Mouse (Mus musculus) neural tube, embryonic 14.5 days (tissue): Measurements from ENCODE around the gene Ccdc125. TPM values are rescaled to one million over a fixed set of nuclear protein-coding genes. Genes with fewer than 3 reads are reported as not detected.
"Not testable (repeated sequence)": the region's sequence is repeated elsewhere in the genome, so short reads cannot be mapped to it uniquely, and the experiment has no call there.

ENCODE experiments used
- ATAC-seq: fragments of 200-750 bp; cut with Nextera tagmentation; 2 replicates; pipeline ENCODE4 v1.8.0; 2017; ENCODE audit warnings: low read depth, mild to moderate bottlenecking, moderate TSS enrichment, moderate library complexity
- H3K27ac ChIP-seq: fragments of 300-500 bp; sonication (generic); 2 replicates; pipeline ENCODE4 v1.5.1; 2014; ENCODE audit warnings: low read depth, mild to moderate bottlenecking, control low read depth, low read length, moderate library complexity, mixed read lengths
- H3K27me3 ChIP-seq: fragments of 300-500 bp; sonication (generic); 2 replicates; pipeline ENCODE4 v1.6.1; 2014; ENCODE audit warnings: low read length; ENCODE audit not compliant: control insufficient read depth, insufficient read depth
- H3K36me3 ChIP-seq: fragments of 300-500 bp; sonication (generic); 2 replicates; pipeline ENCODE4 v1.6.1; 2014; ENCODE audit warnings: low read length, mixed read lengths; ENCODE audit not compliant: control insufficient read depth, insufficient read depth
- H3K4me1 ChIP-seq: fragments of 300-500 bp; sonication (generic); 2 replicates; pipeline ENCODE4 v1.6.1; 2014; ENCODE audit warnings: low read length; ENCODE audit not compliant: control insufficient read depth, insufficient read depth
- H3K4me2 ChIP-seq: fragments of 300-500 bp; sonication (generic); 2 replicates; pipeline ENCODE4 v1.6.1; 2014; ENCODE audit warnings: mild to moderate bottlenecking, low read depth, low read length, control low read depth
- H3K4me3 ChIP-seq: fragments of 300-500 bp; sonication (generic); 2 replicates; pipeline ENCODE4 v1.5.1; 2014; ENCODE audit warnings: low read depth, low read length, control low read depth, mixed read lengths
- H3K9ac ChIP-seq: fragments of 300-500 bp; sonication (generic); replicated peaks from 2 replicates; pipeline ENCODE4 v1.6.1; 2014; ENCODE audit warnings: low read depth, mild to moderate bottlenecking, control low read depth, low read length, mixed read lengths
- H3K9me3 ChIP-seq: fragments of 300-500 bp; sonication (generic); 2 replicates; pipeline ENCODE4 v1.6.1; 2016; ENCODE audit warnings: low read length; ENCODE audit not compliant: control insufficient read depth
- WGBS: fragments of 180-500 bp; shearing (Covaris S2); extraction: QIAGEN DNeasy Blood & Tissue Kit; methylation state at CpG from one replicate; pipeline ENCODE4 v1.1.7; 2014; 5-methylcytosine and 5-hydroxymethylcytosine counted together
- polyA plus RNA-seq: library from polyadenylated mRNA; unstranded; fragments of >200 nt; fragmentation: Nextera tagmentation; extraction: Ambion mirVana; gene quantifications from 2 replicates; pipeline ENCODE4 v1.2.1, GENCODE M21; 2014

Ccdc125 gene
- polyA plus RNA-seq, 1 experiment from 2014 or later: 1.1 TPM

- H3K4me3 ChIP-seq: peak within 1 kb of the TSS; percentile 88
- peak within 1 kb of the TSS; percentile 87 for H3K4me2 ChIP-seq
- no peaks in the 10 kb centered on the region for H3K27me3 ChIP-seq
- 0 out of 2 replicates have a peak, but pooled peaks cover 5% of the 10 kb centered on the region for H3K36me3 ChIP-seq
- peaks cover 8% of the 10 kb centered on the region for H3K4me1 ChIP-seq
- H3K9me3 ChIP-seq: no peaks in the 10 kb centered on the region
- peak; percentile 99 for ATAC-seq
- peak within 1 kb of the TSS; percentile 83 for H3K9ac ChIP-seq
- WGBS: under 1% methylated on average over 19 of the region's 19 CpGs
- H3K27ac ChIP-seq: peak within 1 kb of the TSS; percentile 85
Observed at GRCm38 (mm10) chr13:100730861-100731176, 61.3 kb downstream of the Ccdc125 start, which contains the start of gene Cdk7. Gene Cdk7 (minus strand): TSS chr13:100730939.

- H3K27ac ChIP-seq: peak overlapping the region; percentile 44; the same call in 1 of the 2 replicates
- H3K4me3 ChIP-seq: peak overlapping the region; percentile 88; the same call in 1 of the 2 replicates
- not testable (repeated sequence) for H3K9ac ChIP-seq, H3K27me3 ChIP-seq, ATAC-seq, H3K9me3 ChIP-seq, H3K4me1 ChIP-seq, H3K36me3 ChIP-seq
- WGBS: 92% methylated on average over 5 of the region's 6 CpGs
- H3K4me2 ChIP-seq: peak overlapping the region; percentile 87; the same call in 1 of the 2 replicates
Observed at GRCm38 (mm10) chr13:100731462-100732046, 62.0 kb downstream of the Ccdc125 start.

GRCm38 (mm10) chr13:100732756-100733155 lies 63.2 kb downstream of the Ccdc125 start:
- H3K4me1 ChIP-seq: peaks cover 8% of the 10 kb centered on the region
- WGBS: 100% methylated on average over 2 of the region's 2 CpGs

GRCm38 (mm10) chr13:100742831-100743230 lies 73.3 kb downstream of the Ccdc125 start:
- H3K9me3 ChIP-seq: no peaks in the 10 kb centered on the region
- WGBS: 92% methylated on average over 5 of the region's 5 CpGs
- H3K27me3 ChIP-seq: no peaks in the 10 kb centered on the region
- peaks cover 5% of the 10 kb centered on the region; the same call in 1 of the 2 replicates for H3K4me1 ChIP-seq
- H3K4me2 ChIP-seq: peak overlapping the region; percentile 51; the same call in 1 of the 2 replicates
- no peak for ATAC-seq
- H3K27ac ChIP-seq: no peak overlapping the region
- no peak overlapping the region for H3K9ac ChIP-seq
- no peaks in the 10 kb centered on the region for H3K36me3 ChIP-seq
- H3K4me3 ChIP-seq: no peak overlapping the region

More at GRCm38 (mm10) chr13:100732756-100733155, 63.2 kb downstream of the Ccdc125 start:
- Histone ChIP-seq H3K9ac (no peak overlapping the region), H3K4me2 (no peak overlapping the region), H3K27ac (no peak overlapping the region), H3K4me3 (no peak overlapping the region), H3K9me3 (no peaks in the 10 kb centered on the region), H3K36me3 (0 out of 2 replicates have a peak, but pooled peaks cover 2% of the 10 kb centered on the region), H3K27me3 (no peaks in the 10 kb centered on the region)
- no peak for ATAC-seq

- H3K27ac ChIP-seq: peak overlapping the region; percentile 94
- peak; percentile 65 for ATAC-seq
- peak overlapping the region; percentile 55 for H3K4me3 ChIP-seq
- peak overlapping the region; percentile 80 for H3K9ac ChIP-seq
- H3K36me3 ChIP-seq: no peaks in the 10 kb centered on the region
- peaks cover 5% of the 10 kb centered on the region; the same call in 1 of the 2 replicates for H3K4me1 ChIP-seq
- H3K4me2 ChIP-seq: peak overlapping the region; percentile 51
- no peaks in the 10 kb centered on the region for H3K9me3 ChIP-seq
- WGBS: 66% methylated on average over 11 of the region's 11 CpGs
- no peaks in the 10 kb centered on the region for H3K27me3 ChIP-seq
Observed at GRCm38 (mm10) chr13:100743346-100744035, 74.0 kb downstream of the Ccdc125 start.

GRCm38 (mm10) chr13:100744036-100744744 lies 74.7 kb downstream of the Ccdc125 start, which contains the start of gene Mrps36:
Gene Mrps36 (minus strand): TSS chr13:100744659.
- ATAC-seq: peak; percentile 98
- Histone ChIP-seq H3K27me3 (no peaks in the 10 kb centered on the region), H3K9me3 (no peaks in the 10 kb centered on the region), H3K4me1 (peaks cover 5% of the 10 kb centered on the region; the same call in 1 of the 2 replicates), H3K9ac (peak within 1 kb of the TSS; percentile 80), H3K27ac (peak within 1 kb of the TSS; percentile 94), H3K4me3 (peak within 1 kb of the TSS; percentile 55), H3K4me2 (peak within 1 kb of the TSS; percentile 51), H3K36me3 (no peaks in the 10 kb centered on the region)
- under 1% methylated on average over 52 of the region's 52 CpGs for WGBS

- H3K27me3 ChIP-seq: no peaks in the 10 kb centered on the region
- 90% methylated on average over 3 of the region's 3 CpGs for WGBS
- peaks cover 5% of the 10 kb centered on the region; the same call in 1 of the 2 replicates for H3K4me1 ChIP-seq
- H3K27ac ChIP-seq: no peak overlapping the region
- no peak overlapping the region for H3K9ac ChIP-seq
- H3K36me3 ChIP-seq: no peaks in the 10 kb centered on the region
- H3K4me2 ChIP-seq: no peak overlapping the region
- H3K4me3 ChIP-seq: no peak overlapping the region
- H3K9me3 ChIP-seq: no peaks in the 10 kb centered on the region
- no peak for ATAC-seq
Observed at GRCm38 (mm10) chr13:100746090-100746489, 76.6 kb downstream of the Ccdc125 start.
